Mouse (Mus musculus): Measurements from ENCODE around the gene Zc2hc1c.

- TF ChIP-seq POLR2A (IDR thresholded peaks at IDR 0.05; ENCODE audit: control insufficient read depth in 1 of 2, insufficient read depth in 1 of 2, low read depth in 1 of 2, low read length in 2 of 2, poor library complexity in 1 of 2) (no peak), KAT2A (conservative IDR thresholded peaks at IDR 0.05; ENCODE audit: low read depth, low read length) (no peak), MYC (IDR thresholded peaks at IDR 0.05; ENCODE audit: low read depth, low read length) (no peak), TAL1 (IDR thresholded peaks at IDR 0.05; ENCODE audit: low read length) (no peak), MYB (IDR thresholded peaks at IDR 0.05; ENCODE audit: low read depth, low read length) (no peak), GATA1 (IDR thresholded peaks at IDR 0.05; ENCODE audit: low read depth, low read length) (no peak), EP300 (IDR thresholded peaks at IDR 0.05; ENCODE audit: low read depth in 1 of 2, low read length in 2 of 2) (peak in 1 of 2 experiments; percentile 32; a peak in 1 of 4 replicates), HCFC1 (IDR thresholded peaks at IDR 0.05; ENCODE audit: low read depth, low read length) (no peak), USF1 (IDR thresholded peaks at IDR 0.05; ENCODE audit: low read depth, low read length) (no peak), CTCF (IDR thresholded peaks at IDR 0.05 in 2 of 3, conservative IDR thresholded peaks at IDR 0.05 in 1 of 3; ENCODE audit: control insufficient read depth in 1 of 3, insufficient read depth in 1 of 3, low read depth in 2 of 3, low read length in 3 of 3, poor library complexity in 1 of 3, severe bottlenecking in 1 of 3) (no peak)
These were observed 25.2 kb upstream of the Zc2hc1c start for GRCm38 (mm10) chr12:85263190-85263589.
